Mouse (Mus musculus) liver, embryonic 14.5 days (tissue): ENCODE data around the gene Adamts20.

Source experiments
- CTCF ChIP-seq: IDR thresholded peaks from 2 replicates; pipeline ENCODE4 v1.5.1; 2016; ENCODE audit warnings: antibody characterized with exemption, low read depth, control low read depth
- EP300 ChIP-seq: IDR thresholded peaks from 2 replicates; pipeline ENCODE4 v1.6.1; 2016; ENCODE audit warnings: antibody characterized with exemption, low read depth

- TF ChIP-seq CTCF (no peak), EP300 (no peak)
These were observed 46.1 kb downstream of the Adamts20 start for GRCm38 (mm10) chr15:94419167-94419566.
